Mouse (Mus musculus) liver, embryonic 15.5 days (tissue): ENCODE results near the gene B3galt5. TPM values are rescaled to one million over a fixed set of nuclear protein-coding genes. Genes with fewer than 3 reads are reported as not detected.
"Not testable (repeated sequence)": the region's sequence is repeated elsewhere in the genome, so short reads cannot be mapped to it uniquely, and the experiment has no call there.

Source experiments
- ATAC-seq: fragments of 200-750 bp; cut with Nextera tagmentation; 2 replicates; pipeline ENCODE4 v1.8.0; 2017; ENCODE audit warnings: moderate number of reproducible peaks, mild to moderate bottlenecking, moderate library complexity; ENCODE audit not compliant: insufficient read depth
- H3K27ac ChIP-seq: fragments of 300-500 bp; sonication (generic); replicated peaks from 2 replicates; pipeline ENCODE4 v1.5.1; 2015; ENCODE audit warnings: mild to moderate bottlenecking, inconsistent platforms
- H3K27me3 ChIP-seq: fragments of 300-500 bp; sonication (generic); 2 replicates; pipeline ENCODE4 v1.6.1; 2015; ENCODE audit warnings: mild to moderate bottlenecking, inconsistent platforms
- H3K36me3 ChIP-seq: fragments of 300-500 bp; sonication (generic); replicated peaks from 2 replicates; pipeline ENCODE4 v1.6.1; 2015; ENCODE audit warnings: moderate library complexity, mild to moderate bottlenecking, inconsistent platforms
- H3K4me1 ChIP-seq: fragments of 300-500 bp; sonication (generic); replicated peaks from 2 replicates; pipeline ENCODE4 v1.6.1; 2015; ENCODE audit warnings: inconsistent platforms
- H3K4me2 ChIP-seq: fragments of 300-500 bp; sonication (generic); 2 replicates; pipeline ENCODE4 v1.6.1; 2015; ENCODE audit warnings: moderate library complexity, mild to moderate bottlenecking, inconsistent platforms
- H3K4me3 ChIP-seq: fragments of 300-500 bp; sonication (generic); replicated peaks from 2 replicates; pipeline ENCODE4 v1.5.1; 2015; ENCODE audit warnings: mild to moderate bottlenecking, inconsistent platforms
- H3K9ac ChIP-seq: fragments of 300-500 bp; sonication (generic); 2 replicates; pipeline ENCODE4 v1.6.1; 2015; ENCODE audit warnings: moderate library complexity, mild to moderate bottlenecking, inconsistent platforms
- H3K9me3 ChIP-seq: fragments of 300-500 bp; sonication (generic); replicated peaks from 2 replicates; pipeline ENCODE4 v1.6.1; 2016; ENCODE audit warnings: inconsistent platforms
- WGBS: fragments of 180-500 bp; shearing (Covaris S2); methylation state at CpG from one replicate; pipeline ENCODE4 v1.1.7; 2015; ENCODE audit warnings: mixed read lengths; ENCODE audit not compliant: insufficient replicate concordance; 5-methylcytosine and 5-hydroxymethylcytosine counted together
- polyA plus RNA-seq: library from polyadenylated mRNA; unstranded; fragments of >200 nt; fragmentation: Nextera tagmentation; extraction: Ambion mirVana; gene quantifications from 2 replicates; pipeline ENCODE4 v1.2.1, GENCODE M21; 2015

The B3galt5 gene
- polyA plus RNA-seq, 1 experiment from 2014 or later: 0.09 TPM

GRCm38 (mm10) chr16:96303356-96303755 lies 67.8 kb downstream of the B3galt5 start:
- Histone ChIP-seq H3K27ac (no peak overlapping the region), H3K4me1 (no peaks in the 10 kb centered on the region), H3K9me3 (no peaks in the 10 kb centered on the region), H3K4me3 (no peak overlapping the region), H3K9ac (no peak overlapping the region), H3K36me3 (no peaks in the 10 kb centered on the region), H3K4me2 (no peak overlapping the region), H3K27me3 (no peaks in the 10 kb centered on the region)
- no peak for ATAC-seq
- 63% methylated on average over 4 of the region's 4 CpGs for WGBS

- Histone ChIP-seq H3K27ac (no peak overlapping the region), H3K4me3 (no peak overlapping the region), H3K9me3 (no peaks in the 10 kb centered on the region), H3K4me2 (no peak overlapping the region), H3K9ac (no peak overlapping the region), H3K27me3 (no peaks in the 10 kb centered on the region), H3K36me3 (no peaks in the 10 kb centered on the region), H3K4me1 (no peaks in the 10 kb centered on the region)
- ATAC-seq: no peak
Measured at GRCm38 (mm10) chr16:96304438-96304837, 68.8 kb downstream of the B3galt5 start.

GRCm38 (mm10) chr16:96306905-96307304 lies 71.3 kb downstream of the B3galt5 start:
- Histone ChIP-seq H3K9me3 (no peaks in the 10 kb centered on the region), H3K4me2 (no peak overlapping the region), H3K27me3 (no peaks in the 10 kb centered on the region), H3K4me3 (no peak overlapping the region), H3K9ac (no peak overlapping the region), H3K4me1 (no peaks in the 10 kb centered on the region), H3K36me3 (no peaks in the 10 kb centered on the region), H3K27ac (no peak overlapping the region)
- no peak for ATAC-seq
- 29% methylated on average over 4 of the region's 4 CpGs for WGBS

- WGBS: 79% methylated on average over 8 of the region's 8 CpGs
- no peak overlapping the region for H3K4me2 ChIP-seq
- no peaks in the 10 kb centered on the region for H3K36me3 ChIP-seq
- H3K9ac ChIP-seq: no peak overlapping the region
- H3K4me3 ChIP-seq: no peak overlapping the region
- no peak overlapping the region for H3K27ac ChIP-seq
- H3K4me1 ChIP-seq: no peaks in the 10 kb centered on the region
- no peak for ATAC-seq
- H3K9me3 ChIP-seq: no peaks in the 10 kb centered on the region
- H3K27me3 ChIP-seq: no peaks in the 10 kb centered on the region
Measured at GRCm38 (mm10) chr16:96317803-96318202, 82.2 kb downstream of the B3galt5 start.

- Histone ChIP-seq H3K36me3 (no peaks in the 10 kb centered on the region), H3K9ac (no peak overlapping the region), H3K27me3 (no peaks in the 10 kb centered on the region), H3K4me2 (no peak overlapping the region), H3K9me3 (no peaks in the 10 kb centered on the region), H3K27ac (no peak overlapping the region), H3K4me1 (peaks cover 3% of the 10 kb centered on the region; the same call in 1 of the 2 replicates), H3K4me3 (no peak overlapping the region)
- ATAC-seq: no peak
- WGBS: 56% methylated on average over 1 of the region's 1 CpGs
Measured at GRCm38 (mm10) chr16:96322739-96323138, 87.1 kb downstream of the B3galt5 start.

GRCm38 (mm10) chr16:96323166-96323565 lies 87.6 kb downstream of the B3galt5 start:
- Histone ChIP-seq H3K27me3 (no peaks in the 10 kb centered on the region), H3K27ac (no peak overlapping the region), H3K9ac (no peak overlapping the region), H3K4me1 (peaks cover 3% of the 10 kb centered on the region; the same call in 1 of the 2 replicates), H3K4me3 (no peak overlapping the region), H3K9me3 (no peaks in the 10 kb centered on the region), H3K4me2 (no peak overlapping the region), H3K36me3 (no peaks in the 10 kb centered on the region)
- 67% methylated on average over 4 of the region's 4 CpGs for WGBS
- ATAC-seq: no peak

GRCm38 (mm10) chr16:96326110-96326999 lies 90.8 kb downstream of the B3galt5 start:
- no peaks in the 10 kb centered on the region for H3K36me3 ChIP-seq
- H3K27ac ChIP-seq: no peak overlapping the region
- no peak overlapping the region for H3K4me3 ChIP-seq
- no peaks in the 10 kb centered on the region for H3K27me3 ChIP-seq
- no peak overlapping the region for H3K9ac ChIP-seq
- 34% methylated on average over 10 of the region's 10 CpGs for WGBS
- no peak overlapping the region for H3K4me2 ChIP-seq
- H3K4me1 ChIP-seq: peaks cover 3% of the 10 kb centered on the region; the same call in 1 of the 2 replicates
- H3K9me3 ChIP-seq: no peaks in the 10 kb centered on the region
- ATAC-seq: no peak

- not testable (repeated sequence) for H3K4me2 ChIP-seq, H3K36me3 ChIP-seq, H3K9ac ChIP-seq, H3K27ac ChIP-seq, ATAC-seq, H3K4me3 ChIP-seq, H3K4me1 ChIP-seq, H3K9me3 ChIP-seq, H3K27me3 ChIP-seq
- 22% methylated on average over 9 of the region's 9 CpGs for WGBS
Measured at GRCm38 (mm10) chr16:96327251-96327650, 91.7 kb downstream of the B3galt5 start.

GRCm38 (mm10) chr16:96339570-96339969 lies 104.0 kb downstream of the B3galt5 start:
- Histone ChIP-seq H3K27ac (no peak overlapping the region), H3K9me3 (no peaks in the 10 kb centered on the region), H3K4me3 (no peak overlapping the region), H3K36me3 (no peaks in the 10 kb centered on the region), H3K27me3 (no peaks in the 10 kb centered on the region), H3K4me2 (no peak overlapping the region), H3K4me1 (no peaks in the 10 kb centered on the region), H3K9ac (no peak overlapping the region)
- WGBS: 55% methylated on average over 4 of the region's 4 CpGs
- ATAC-seq: no peak

GRCm38 (mm10) chr16:96341269-96341668 lies 105.7 kb downstream of the B3galt5 start:
- no peaks in the 10 kb centered on the region for H3K4me1 ChIP-seq
- H3K36me3 ChIP-seq: no peaks in the 10 kb centered on the region
- 11% methylated on average over 5 of the region's 5 CpGs for WGBS

GRCm38 (mm10) chr16:96341945-96342344 lies 106.3 kb downstream of the B3galt5 start:
- no peak overlapping the region for H3K4me2 ChIP-seq
- H3K4me3 ChIP-seq: no peak overlapping the region
- H3K9ac ChIP-seq: no peak overlapping the region
- WGBS: 73% methylated on average over 4 of the region's 4 CpGs
- H3K4me1 ChIP-seq: no peaks in the 10 kb centered on the region
- H3K36me3 ChIP-seq: no peaks in the 10 kb centered on the region
- no peaks in the 10 kb centered on the region for H3K27me3 ChIP-seq
- ATAC-seq: no peak
- no peak overlapping the region for H3K27ac ChIP-seq
- H3K9me3 ChIP-seq: no peaks in the 10 kb centered on the region

More at GRCm38 (mm10) chr16:96341269-96341668, 105.7 kb downstream of the B3galt5 start:
- H3K4me3 ChIP-seq: no peak overlapping the region
- no peak for ATAC-seq
- H3K27ac ChIP-seq: no peak overlapping the region
- H3K4me2 ChIP-seq: no peak overlapping the region
- H3K9ac ChIP-seq: no peak overlapping the region
- no peaks in the 10 kb centered on the region for H3K27me3 ChIP-seq
- no peaks in the 10 kb centered on the region for H3K9me3 ChIP-seq

GRCm38 (mm10) chr16:96345117-96345516 lies 109.5 kb downstream of the B3galt5 start:
- no peak overlapping the region for H3K4me3 ChIP-seq

More at GRCm38 (mm10) chr16:96345117-96345516, 109.5 kb downstream of the B3galt5 start:
- H3K27ac ChIP-seq: no peak overlapping the region
- H3K9ac ChIP-seq: no peak overlapping the region
- H3K27me3 ChIP-seq: no peaks in the 10 kb centered on the region
- no peaks in the 10 kb centered on the region for H3K9me3 ChIP-seq
- no peaks in the 10 kb centered on the region for H3K36me3 ChIP-seq
- H3K4me2 ChIP-seq: no peak overlapping the region
- 6% methylated on average over 10 of the region's 10 CpGs for WGBS
- no peaks in the 10 kb centered on the region for H3K4me1 ChIP-seq
- ATAC-seq: no peak
